Mouse (Mus musculus): ENCODE results near the gene Anpep.

- TF ChIP-seq POLR2AphosphoS5 (IDR thresholded peaks at IDR 0.05; ENCODE audit: insufficient replicate concordance, low read depth, low read length), result no peak
- no peak for TF ChIP-seq CTCF (IDR thresholded peaks at IDR 0.05; ENCODE audit: low read depth, low read length)
- TF ChIP-seq GATA1 (IDR thresholded peaks at IDR 0.05; ENCODE audit: borderline replicate concordance, low read length), result no peak
- TF ChIP-seq TAL1 (conservative IDR thresholded peaks at IDR 0.05; ENCODE audit: low read depth, low read length), result no peak
Measured at GRCm38 (mm10) chr7:79880998-79881397, 20.1 kb upstream of the Anpep start.

Measured in G1E (cell line).